In the genomic region with DNA sequence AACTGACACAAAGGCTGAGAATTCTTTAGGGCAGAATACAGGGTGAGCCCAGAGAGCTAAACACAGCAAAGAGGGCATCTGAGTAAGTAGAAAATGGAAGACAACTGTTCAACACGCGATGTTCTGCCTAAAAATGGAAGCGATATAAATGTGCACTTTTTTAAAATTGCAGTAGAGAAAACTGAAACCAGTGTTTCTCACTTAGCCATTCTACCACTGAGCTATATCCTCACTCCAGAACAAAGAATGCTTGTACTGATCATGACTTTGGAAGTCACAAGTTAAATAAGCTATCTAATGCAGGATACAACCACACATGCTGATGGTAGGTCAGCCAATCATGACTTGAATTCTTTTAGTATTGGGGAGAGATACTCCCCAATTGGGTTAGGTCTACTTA, we compare ENCODE assay signal across 40 mouse cellular contexts. TPM values are rescaled to one million over a fixed set of nuclear protein-coding genes. Genes with fewer than 3 reads are reported as not detected.
"Had no signal": no experiment of that assay in that cellular context is flagged by ENCODE, and none has a peak within 500 bp of the region (broad histone marks: within the 10 kb centered on the region; RNA-seq: fewer than 3 reads in every experiment).

No protein-coding gene starts in this region.

- ATAC-seq: liver, embryonic 12.5 days; liver, postnatal 0 days; lung, postnatal 0 days; midbrain, embryonic 13.5 days; midbrain, embryonic 15.5 days; midbrain, embryonic 16.5 days had no signal

- H3K9me3 ChIP-seq: limb, embryonic 10.5 days; limb, embryonic 12.5 days; limb, embryonic 13.5 days; limb, embryonic 15.5 days; liver, embryonic 12.5 days; liver, embryonic 13.5 days; liver, embryonic 15.5 days; lung, embryonic 15.5 days; midbrain, embryonic 10.5 days; midbrain, embryonic 12.5 days; midbrain, embryonic 13.5 days; midbrain, embryonic 15.5 days; neural tube, embryonic 12.5 days had no signal

- H3K4me1 ChIP-seq: limb, embryonic 10.5 days; limb, embryonic 12.5 days; limb, embryonic 13.5 days; limb, embryonic 15.5 days; liver, embryonic 12.5 days; liver, embryonic 13.5 days; liver, embryonic 15.5 days; lung, embryonic 15.5 days; megakaryocyte, embryonic 14.5 days; midbrain, embryonic 10.5 days; midbrain, embryonic 12.5 days; midbrain, embryonic 13.5 days; midbrain, embryonic 15.5 days; neural tube, embryonic 12.5 days had no signal

- H3K27me3 ChIP-seq: limb, embryonic 12.5 days; limb, embryonic 13.5 days; limb, embryonic 15.5 days; liver, embryonic 12.5 days; liver, embryonic 13.5 days; liver, embryonic 15.5 days; lung, embryonic 15.5 days; megakaryocyte, embryonic 14.5 days; midbrain, embryonic 12.5 days; midbrain, embryonic 13.5 days; midbrain, embryonic 15.5 days; neural tube, embryonic 12.5 days had no signal

- DNase-seq: left cerebral cortex, postnatal 4 days; liver; liver, embryonic 13.5 days; liver, postnatal 0 days; lung, adult 18-20 months; lung, adult 2 months; lung, embryonic 14.5 days; lung, postnatal 10 days; lung, postnatal 14 days; lung, postnatal 36 days; lung, postnatal 4 days; midbrain, embryonic 14.5 days had no signal

- H3K27ac ChIP-seq: limb, embryonic 10.5 days; limb, embryonic 12.5 days; limb, embryonic 13.5 days; limb, embryonic 15.5 days; liver, embryonic 12.5 days; liver, embryonic 13.5 days; liver, embryonic 14.5 days; liver, embryonic 15.5 days; lung, embryonic 15.5 days; macrophage; midbrain, embryonic 10.5 days; midbrain, embryonic 12.5 days; midbrain, embryonic 13.5 days; midbrain, embryonic 15.5 days; neural tube, embryonic 12.5 days had no signal

- H3K36me3 ChIP-seq: limb, embryonic 10.5 days; limb, embryonic 12.5 days; limb, embryonic 13.5 days; limb, embryonic 15.5 days; liver, embryonic 12.5 days; liver, embryonic 13.5 days; liver, embryonic 15.5 days; lung, embryonic 15.5 days; midbrain, embryonic 10.5 days; midbrain, embryonic 12.5 days; midbrain, embryonic 13.5 days; midbrain, embryonic 15.5 days; neural tube, embryonic 12.5 days had no signal

- H3K4me3 ChIP-seq: limb, embryonic 10.5 days; limb, embryonic 12.5 days; limb, embryonic 13.5 days; limb, embryonic 15.5 days; liver, embryonic 12.5 days; liver, embryonic 13.5 days; liver, embryonic 15.5 days; lung, embryonic 15.5 days; megakaryocyte, embryonic 14.5 days; midbrain, embryonic 10.5 days; midbrain, embryonic 12.5 days; midbrain, embryonic 13.5 days; midbrain, embryonic 15.5 days; myocyte; neural tube, embryonic 12.5 days had no signal

- H3K9ac ChIP-seq: limb, embryonic 12.5 days; limb, embryonic 13.5 days; limb, embryonic 15.5 days; liver, embryonic 12.5 days; liver, embryonic 13.5 days; liver, embryonic 14.5 days; liver, embryonic 15.5 days; liver, postnatal 0 days; lung, embryonic 14.5 days; lung, embryonic 15.5 days; midbrain, embryonic 12.5 days; midbrain, embryonic 13.5 days; midbrain, embryonic 15.5 days; neural tube, embryonic 12.5 days had no signal

- H3K4me2 ChIP-seq: limb, embryonic 12.5 days; limb, embryonic 13.5 days; limb, embryonic 15.5 days; liver, embryonic 11.5 days; liver, embryonic 12.5 days; liver, embryonic 13.5 days; liver, embryonic 15.5 days; lung, embryonic 14.5 days; lung, embryonic 15.5 days; midbrain, embryonic 12.5 days; midbrain, embryonic 13.5 days; midbrain, embryonic 15.5 days; neural tube, embryonic 12.5 days had no signal

RNA-seq across cellular contexts. Expression of a gene that starts 30.5 kb away (rescaled TPM):
- total RNA-seq: liver, adult 2 months; megakaryocyte progenitor cell, adult 5-6 weeks; megakaryocyte, adult 5-6 weeks; megakaryocyte-erythroid progenitor cell, adult 5-6 weeks; monocyte, adult 5-6 weeks had no signal
- polyA plus RNA-seq: limb, embryonic 10.5 days; limb, embryonic 12.5 days; limb, embryonic 14.5 days; liver, adult 2 months; liver, embryonic 11.5 days; liver, embryonic 12.5 days; liver, embryonic 13.5 days; liver, embryonic 14.5 days; liver, embryonic 15.5 days; liver, embryonic 16.5 days; liver, postnatal 0 days; lung, adult 2 months; lung, embryonic 14.5 days; lung, embryonic 15.5 days; lung, embryonic 16.5 days; lung, postnatal 0 days; macrophage; myocyte; neural tube, embryonic 11.5 days had no signal

RNA-seq across cellular contexts. Expression of a gene that starts 30.5 kb away (rescaled TPM):
- total RNA-seq: liver, adult 2 months; megakaryocyte progenitor cell, adult 5-6 weeks; megakaryocyte, adult 5-6 weeks; megakaryocyte-erythroid progenitor cell, adult 5-6 weeks; monocyte, adult 5-6 weeks had no signal
- polyA plus RNA-seq: limb, embryonic 10.5 days; limb, embryonic 13.5 days; liver, adult 2 months; liver, embryonic 11.5 days; liver, embryonic 12.5 days; liver, embryonic 13.5 days; liver, embryonic 14.5 days; liver, embryonic 15.5 days; liver, embryonic 16.5 days; liver, postnatal 0 days; lung, adult 2 months; lung, embryonic 14.5 days; lung, embryonic 15.5 days; lung, embryonic 16.5 days; lung, postnatal 0 days; macrophage; myocyte had no signal
